Mouse (Mus musculus) liver, embryonic 11.5 days (tissue): ENCODE measurements around the gene Izumo2. TPM values are rescaled to one million over a fixed set of nuclear protein-coding genes. Genes with fewer than 3 reads are reported as not detected.

Source experiments
- ATAC-seq: fragments of 200-750 bp; cut with Nextera tagmentation; replicated peaks from 2 replicates; pipeline ENCODE4 v1.8.0; 2017; ENCODE audit warnings: moderate number of reproducible peaks, mild to moderate bottlenecking, moderate TSS enrichment, moderate library complexity; ENCODE audit not compliant: low FRiP score
- DNase-seq: peaks from one replicate; pipeline ENCODE4 v3.0.0-alpha.2; 2017; ENCODE audit warnings: low spot score
- H3K27ac ChIP-seq: fragments of 300-500 bp; sonication (generic); 2 replicates; pipeline ENCODE4 v1.5.1; 2014; ENCODE audit warnings: mild to moderate bottlenecking, low read depth, low read length, control low read depth
- H3K27me3 ChIP-seq: fragments of 300-500 bp; sonication (generic); replicated peaks from 2 replicates; pipeline ENCODE4 v1.6.1; 2014; ENCODE audit warnings: low read length, mixed read lengths; ENCODE audit not compliant: control insufficient read depth, insufficient read depth
- H3K36me3 ChIP-seq: fragments of 300-500 bp; sonication (generic); 2 replicates; pipeline ENCODE4 v1.6.1; 2014; ENCODE audit warnings: mild to moderate bottlenecking, low read length, moderate library complexity, mixed read lengths; ENCODE audit not compliant: control insufficient read depth, insufficient read depth
- H3K4me1 ChIP-seq: fragments of 300-500 bp; sonication (generic); replicated peaks from 2 replicates; pipeline ENCODE4 v1.6.1; 2014; ENCODE audit warnings: low read length, mixed read lengths; ENCODE audit not compliant: control insufficient read depth, insufficient read depth
- H3K4me2 ChIP-seq: fragments of 300-500 bp; sonication (generic); 2 replicates; pipeline ENCODE4 v1.6.1; 2014; ENCODE audit warnings: mild to moderate bottlenecking, control low read depth, moderate library complexity
- H3K4me3 ChIP-seq: fragments of 300-500 bp; sonication (generic); 2 replicates; pipeline ENCODE4 v1.5.1; 2014; ENCODE audit warnings: low read depth, low read length, control low read depth
- H3K9ac ChIP-seq: fragments of 300-500 bp; sonication (generic); 2 replicates; pipeline ENCODE4 v1.6.1; 2014; ENCODE audit warnings: low read depth, low read length, control low read depth
- H3K9me3 ChIP-seq: fragments of 300-500 bp; sonication (generic); 2 replicates; pipeline ENCODE4 v1.6.1; 2016; ENCODE audit warnings: low read length, inconsistent platforms, mixed read lengths; ENCODE audit not compliant: control insufficient read depth
- WGBS: fragments of 180-500 bp; shearing (Covaris S2); extraction: QIAGEN DNeasy Blood & Tissue Kit; methylation state at CpG from one replicate; pipeline ENCODE4 v1.1.7; 2014; 5-methylcytosine and 5-hydroxymethylcytosine counted together
- polyA plus RNA-seq: library from polyadenylated mRNA; unstranded; fragments of >200 nt; fragmentation: Nextera tagmentation; extraction: Ambion mirVana; gene quantifications from 2 replicates; pipeline ENCODE4 v1.2.1, GENCODE M21; 2014

The Izumo2 gene
- polyA plus RNA-seq, 1 experiment from 2014 or later, result not detected

DNA sequence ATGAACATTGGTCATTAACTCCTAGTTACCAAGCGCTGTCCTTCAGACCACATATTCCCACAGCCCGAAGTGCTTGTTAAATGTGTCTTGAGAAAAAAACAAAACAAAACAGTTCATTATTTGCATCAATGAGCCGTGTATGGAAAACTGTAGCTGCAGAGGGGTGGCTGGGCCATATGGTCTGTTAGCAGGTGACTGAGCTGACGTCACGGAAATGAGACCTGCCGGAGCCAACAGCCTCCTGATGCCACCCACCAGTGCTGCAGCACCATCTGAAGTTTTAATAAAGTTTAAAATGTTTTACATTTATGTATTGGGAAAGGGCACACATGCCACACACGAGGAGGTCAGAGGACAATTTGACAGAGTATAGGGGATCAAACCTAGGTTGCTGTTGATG lies 19.2 kb upstream of the Izumo2 start:
- no peaks in the 10 kb centered on the region for H3K9me3 ChIP-seq
- no peaks in the 10 kb centered on the region for H3K4me1 ChIP-seq
- no peak overlapping the region for H3K27ac ChIP-seq
- H3K27me3 ChIP-seq, result no peaks in the 10 kb centered on the region
- WGBS, result 83% methylated on average over 7 of the region's 7 CpGs
- H3K4me2 ChIP-seq, result no peak overlapping the region
- DNase-seq (no peak), ATAC-seq (no peak)
- H3K4me3 ChIP-seq, result no peak overlapping the region
- no peak overlapping the region for H3K9ac ChIP-seq
- no peaks in the 10 kb centered on the region for H3K36me3 ChIP-seq

DNA sequence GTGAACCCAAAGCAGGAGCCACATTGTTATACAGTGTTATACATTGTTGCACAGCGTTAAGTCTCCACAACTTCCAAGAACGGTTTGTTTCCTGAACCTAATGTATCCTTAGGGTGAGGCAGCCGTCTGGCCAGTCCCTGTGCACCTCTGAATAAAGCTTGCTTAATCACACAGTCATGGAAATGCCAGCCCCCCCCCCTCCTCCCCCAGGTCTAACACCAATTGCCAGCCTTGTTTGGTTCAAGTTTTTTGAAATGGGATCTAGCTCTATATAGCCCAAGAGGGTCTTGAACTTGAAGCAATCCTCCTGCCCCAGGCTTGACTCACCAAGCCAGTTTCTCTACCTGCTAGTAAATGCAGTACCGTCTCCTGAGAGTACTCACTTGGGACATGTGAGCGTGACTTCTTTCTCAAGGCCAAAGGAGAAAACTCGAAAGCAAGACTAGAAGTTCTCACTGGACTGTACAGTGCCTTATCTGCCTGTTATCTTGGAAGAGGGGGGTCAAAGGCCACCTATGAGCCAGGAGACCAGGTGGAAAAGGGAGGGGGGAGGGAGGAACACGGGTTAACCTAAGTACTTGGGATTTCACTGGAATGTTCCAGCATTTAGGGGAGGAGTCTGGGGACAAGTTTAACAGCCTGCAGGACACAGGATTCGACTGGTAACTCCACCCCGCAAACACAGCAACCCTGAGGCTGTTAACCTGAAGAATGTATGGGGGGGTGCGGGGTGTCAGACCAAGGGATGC lies 14.9 kb upstream of the Izumo2 start:
- 61% methylated on average over 10 of the region's 10 CpGs for WGBS
- no peaks in the 10 kb centered on the region for H3K27me3 ChIP-seq
- no peak overlapping the region for H3K4me3 ChIP-seq
- H3K9me3 ChIP-seq, result no peaks in the 10 kb centered on the region
- H3K27ac ChIP-seq, result no peak overlapping the region
- no peak overlapping the region for H3K9ac ChIP-seq
- H3K36me3 ChIP-seq, result no peaks in the 10 kb centered on the region
- no peak for ATAC-seq
- DNase-seq, result no peak
- no peak overlapping the region for H3K4me2 ChIP-seq
- H3K4me1 ChIP-seq, result no peaks in the 10 kb centered on the region

GRCm38 (mm10) chr7:44695223-44695622 lies 13.3 kb upstream of the Izumo2 start:
- ATAC-seq (no peak; the same call in 1 of the 2 replicates), DNase-seq (no peak)

DNA sequence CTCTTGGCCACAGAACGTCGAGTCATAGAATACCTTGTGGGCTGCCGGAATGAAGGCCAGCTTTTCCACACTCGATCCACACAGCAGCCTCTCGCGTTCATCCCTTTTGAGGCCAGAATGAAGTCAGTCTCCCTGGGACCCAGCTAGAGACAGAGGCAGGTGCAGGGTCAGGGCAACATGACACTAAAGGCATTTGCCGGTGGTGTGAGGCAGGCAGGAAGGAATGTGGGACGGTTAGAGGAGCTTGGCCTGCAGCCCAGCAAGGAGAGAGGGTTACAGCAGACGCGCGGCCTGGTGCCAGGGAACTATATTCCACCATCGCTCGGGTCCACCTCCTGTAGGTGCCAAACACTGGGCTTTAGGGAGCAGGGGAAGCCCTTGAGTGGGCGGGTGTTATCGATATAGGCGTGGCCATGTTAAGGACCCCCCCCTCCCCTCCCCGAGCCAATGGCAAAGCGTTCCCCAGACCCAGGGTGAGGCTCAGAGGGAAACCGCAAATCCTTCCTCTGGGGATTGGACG lies 11.3 kb upstream of the Izumo2 start:
- no peaks in the 10 kb centered on the region for H3K4me1 ChIP-seq
- no peak overlapping the region for H3K4me2 ChIP-seq
- 15% methylated on average over 20 of the region's 20 CpGs for WGBS
- no peaks in the 10 kb centered on the region for H3K36me3 ChIP-seq
- DNase-seq, result no peak
- no peak for ATAC-seq
- H3K9me3 ChIP-seq, result no peaks in the 10 kb centered on the region
- no peak overlapping the region for H3K27ac ChIP-seq
- no peaks in the 10 kb centered on the region for H3K27me3 ChIP-seq
- H3K9ac ChIP-seq, result no peak overlapping the region
- no peak overlapping the region for H3K4me3 ChIP-seq

More at GRCm38 (mm10) chr7:44695223-44695622, 13.3 kb upstream of the Izumo2 start:
- 72% methylated on average over 4 of the region's 4 CpGs for WGBS
- Histone ChIP-seq H3K9ac (no peak overlapping the region), H3K36me3 (no peaks in the 10 kb centered on the region), H3K4me1 (no peaks in the 10 kb centered on the region), H3K4me3 (no peak overlapping the region), H3K27me3 (no peaks in the 10 kb centered on the region), H3K4me2 (no peak overlapping the region), H3K27ac (no peak overlapping the region), H3K9me3 (no peaks in the 10 kb centered on the region)

- Histone ChIP-seq H3K9me3 (no peaks in the 10 kb centered on the region), H3K4me2 (peak overlapping the region; percentile 2; the same call in 1 of the 2 replicates), H3K27ac (no peak overlapping the region)
Observed at GRCm38 (mm10) chr7:44697980-44698379, 10.6 kb upstream of the Izumo2 start.

DNA sequence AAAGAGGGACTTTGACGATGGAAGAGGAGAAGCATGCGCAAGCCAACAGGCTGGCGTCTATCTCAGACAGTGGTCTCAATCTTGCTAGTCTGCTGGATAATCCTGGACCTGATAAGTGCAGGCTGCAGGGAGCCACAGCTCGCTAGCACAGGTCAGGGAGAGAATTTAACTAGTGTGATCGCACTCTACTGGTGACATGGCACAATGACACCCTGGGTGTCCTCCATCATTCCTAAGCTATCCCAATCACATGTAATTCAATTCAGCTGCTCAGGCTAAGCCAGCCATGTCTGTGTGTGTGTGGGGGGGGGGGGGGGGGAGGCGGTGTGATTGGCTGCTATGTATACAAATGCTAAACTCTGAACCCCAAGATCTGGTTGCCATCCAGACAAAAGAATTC lies 6.6 kb upstream of the Izumo2 start:
- H3K27ac ChIP-seq, result no peak overlapping the region
- ATAC-seq (no peak), DNase-seq (no peak)
- no peaks in the 10 kb centered on the region for H3K9me3 ChIP-seq
- H3K36me3 ChIP-seq, result no peaks in the 10 kb centered on the region
- H3K9ac ChIP-seq, result no peak overlapping the region
- H3K27me3 ChIP-seq, result no peaks in the 10 kb centered on the region
- WGBS, result 7% methylated on average over 6 of the region's 6 CpGs
- H3K4me3 ChIP-seq, result no peak overlapping the region
- H3K4me1 ChIP-seq, result no peaks in the 10 kb centered on the region
- no peak overlapping the region for H3K4me2 ChIP-seq

More at GRCm38 (mm10) chr7:44697980-44698379, 10.6 kb upstream of the Izumo2 start:
- no peak for DNase-seq
- no peak overlapping the region for H3K4me3 ChIP-seq
- H3K4me1 ChIP-seq, result no peaks in the 10 kb centered on the region
- no peaks in the 10 kb centered on the region for H3K27me3 ChIP-seq
- H3K9ac ChIP-seq, result no peak overlapping the region
- WGBS, result 41% methylated on average over 7 of the region's 7 CpGs
- no peaks in the 10 kb centered on the region for H3K36me3 ChIP-seq
- no peak for ATAC-seq

DNA sequence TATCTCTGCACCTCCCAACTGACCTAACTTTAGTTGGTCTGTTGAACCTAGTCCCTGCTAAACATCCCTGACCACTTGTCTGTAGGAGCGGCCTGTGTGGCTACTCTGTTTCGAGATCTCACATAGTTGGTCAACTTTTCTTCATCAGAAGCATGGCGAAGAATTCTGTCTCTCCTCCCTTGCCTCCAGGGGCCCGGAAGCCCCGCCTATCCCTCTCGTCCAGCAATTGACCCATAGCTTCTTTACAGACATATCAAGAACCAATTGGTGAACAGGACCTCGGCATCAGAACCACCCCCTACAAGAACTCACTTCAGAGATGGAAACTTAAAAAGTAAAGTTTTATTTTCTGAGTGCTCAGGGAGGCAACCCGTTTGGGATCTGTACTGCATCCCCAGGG lies 5.6 kb upstream of the Izumo2 start:
- Histone ChIP-seq H3K4me3 (no peak overlapping the region), H3K9me3 (no peaks in the 10 kb centered on the region), H3K27me3 (no peaks in the 10 kb centered on the region), H3K36me3 (no peaks in the 10 kb centered on the region), H3K9ac (no peak overlapping the region), H3K4me1 (no peaks in the 10 kb centered on the region), H3K4me2 (no peak overlapping the region), H3K27ac (no peak overlapping the region)
- DNase-seq, result no peak
- no peak for ATAC-seq
- 68% methylated on average over 8 of the region's 8 CpGs for WGBS

GRCm38 (mm10) chr7:44704363-44704762 lies 4.2 kb upstream of the Izumo2 start:
- Histone ChIP-seq H3K36me3 (no peaks in the 10 kb centered on the region), H3K4me3 (no peak overlapping the region), H3K4me2 (no peak overlapping the region), H3K27ac (no peak overlapping the region), H3K9ac (no peak overlapping the region), H3K9me3 (no peaks in the 10 kb centered on the region), H3K27me3 (no peaks in the 10 kb centered on the region), H3K4me1 (no peaks in the 10 kb centered on the region)
- DNase-seq (no peak), ATAC-seq (no peak)
- 53% methylated on average over 3 of the region's 3 CpGs for WGBS

GRCm38 (mm10) chr7:44705086-44705485 lies 3.5 kb upstream of the Izumo2 start:
- Histone ChIP-seq H3K9me3 (no peaks in the 10 kb centered on the region), H3K4me3 (no peak overlapping the region), H3K27ac (no peak overlapping the region), H3K4me2 (no peak overlapping the region), H3K27me3 (no peaks in the 10 kb centered on the region), H3K36me3 (no peaks in the 10 kb centered on the region), H3K9ac (no peak overlapping the region), H3K4me1 (no peaks in the 10 kb centered on the region)
- WGBS, result 89% methylated on average over 4 of the region's 4 CpGs
- DNase-seq (no peak), ATAC-seq (no peak)
